Mouse (Mus musculus) cerebellum, adult 18-20 months (tissue): Measurements from ENCODE around the gene Hspb8.

Source experiments
- DNase-seq, 2 experiments: peaks; one replicate each; pipeline ENCODE4 v3.0.0; 2021

The Hspb8 gene

DNA sequence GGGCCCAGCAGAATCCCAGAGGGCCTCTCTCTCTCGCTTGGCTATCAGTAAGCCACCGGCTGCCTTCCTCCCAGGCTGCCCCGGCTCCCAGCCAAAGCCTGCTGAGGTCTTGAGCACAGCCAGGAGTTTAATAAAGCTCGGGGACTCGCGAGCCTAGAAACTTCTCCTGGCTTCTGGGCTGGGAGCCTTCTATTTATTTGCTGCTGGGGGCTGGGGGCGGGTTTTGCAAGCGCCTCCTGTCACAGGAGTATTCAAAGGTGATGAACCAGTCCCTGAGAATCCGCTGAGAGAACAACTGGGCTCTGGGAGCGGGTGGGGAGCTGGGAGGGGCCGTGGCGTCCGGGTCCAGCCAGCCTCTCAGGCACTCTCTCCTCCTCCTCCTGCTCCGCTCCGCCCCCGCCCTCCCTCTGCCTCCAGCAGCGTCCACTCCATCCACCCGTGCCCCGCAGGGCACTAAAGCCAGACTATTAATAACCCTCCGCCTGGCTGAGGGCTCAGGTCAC, at the start of gene Hspb8:
Hspb8 (minus strand) TSS at position 166 of the 503 bp plus-strand sequence.
- DNase-seq = peak; percentile 87 to 88

DNA sequence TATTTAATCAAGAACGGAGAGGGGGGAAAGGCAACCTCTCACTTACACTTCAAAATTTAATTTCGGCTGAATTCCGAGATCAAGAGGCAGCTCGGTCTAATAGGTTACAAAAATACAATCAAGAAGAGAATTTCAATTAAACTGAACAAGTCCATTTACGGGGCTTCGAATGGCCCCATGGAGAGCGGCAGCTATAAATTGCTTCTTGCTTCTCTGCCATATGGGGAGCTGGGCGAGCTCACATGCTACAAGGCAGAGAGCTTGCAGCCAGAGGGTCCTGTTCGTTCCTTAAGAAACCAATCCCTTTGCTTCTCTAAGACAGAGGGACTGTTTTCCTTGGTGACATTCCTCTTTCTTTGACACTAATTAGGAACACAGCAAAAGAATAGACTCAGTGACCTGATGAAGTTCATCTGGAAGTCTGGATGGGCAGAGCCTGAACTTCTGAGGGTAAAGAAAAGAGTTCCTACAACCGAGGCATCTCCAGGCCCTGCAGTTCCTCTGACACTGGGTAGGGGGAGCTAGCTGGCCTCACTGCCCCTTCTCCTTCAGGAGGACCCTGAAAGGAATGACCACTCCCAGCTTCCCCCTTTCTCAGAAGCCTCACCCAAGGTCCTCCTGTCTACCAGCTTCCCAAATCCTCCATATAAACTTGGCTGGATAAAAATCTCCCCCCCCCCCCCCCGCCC, 38.8 kb upstream of the Hspb8 start:
- DNase-seq = no peak

DNA sequence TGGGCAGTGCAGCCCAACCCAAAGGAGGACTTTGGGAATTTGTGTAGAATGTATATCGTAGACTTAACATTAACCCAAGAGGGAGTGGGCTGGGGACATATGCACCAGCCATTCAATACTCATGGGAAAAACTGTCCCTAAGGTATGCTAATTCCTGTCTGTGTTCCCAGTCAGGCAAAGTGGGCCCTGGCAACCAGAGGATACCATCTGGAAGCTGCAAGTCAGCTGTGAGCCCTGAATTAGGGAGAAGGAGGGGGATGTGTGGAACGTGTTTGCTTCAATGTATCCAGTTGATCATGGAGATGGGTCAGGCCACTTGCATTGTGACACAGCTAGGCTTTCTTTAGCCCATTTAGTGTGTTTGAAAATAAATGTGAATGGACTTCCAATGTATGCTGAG, 37.3 kb upstream of the Hspb8 start:
- no peak for DNase-seq

DNA sequence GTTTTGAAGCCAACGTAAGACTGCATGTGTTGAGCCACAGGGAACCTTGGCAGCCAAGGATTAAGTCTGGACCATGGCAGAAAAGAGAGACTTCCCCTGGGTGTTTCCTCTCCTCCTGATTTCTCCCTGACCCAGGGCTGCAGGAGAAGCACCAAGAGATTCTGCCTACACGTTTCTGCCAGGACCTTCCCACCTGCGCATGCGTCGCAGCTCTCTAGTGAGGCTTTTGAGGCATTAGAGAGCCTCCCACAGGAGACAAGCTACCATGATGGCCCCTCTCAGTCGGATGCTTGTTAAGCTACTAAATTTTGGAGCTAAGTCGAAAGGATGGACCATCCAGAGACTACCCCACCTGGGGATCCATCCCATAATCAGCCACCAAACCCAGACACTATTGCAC, 35.1 kb upstream of the Hspb8 start:
- DNase-seq = no peak

DNA sequence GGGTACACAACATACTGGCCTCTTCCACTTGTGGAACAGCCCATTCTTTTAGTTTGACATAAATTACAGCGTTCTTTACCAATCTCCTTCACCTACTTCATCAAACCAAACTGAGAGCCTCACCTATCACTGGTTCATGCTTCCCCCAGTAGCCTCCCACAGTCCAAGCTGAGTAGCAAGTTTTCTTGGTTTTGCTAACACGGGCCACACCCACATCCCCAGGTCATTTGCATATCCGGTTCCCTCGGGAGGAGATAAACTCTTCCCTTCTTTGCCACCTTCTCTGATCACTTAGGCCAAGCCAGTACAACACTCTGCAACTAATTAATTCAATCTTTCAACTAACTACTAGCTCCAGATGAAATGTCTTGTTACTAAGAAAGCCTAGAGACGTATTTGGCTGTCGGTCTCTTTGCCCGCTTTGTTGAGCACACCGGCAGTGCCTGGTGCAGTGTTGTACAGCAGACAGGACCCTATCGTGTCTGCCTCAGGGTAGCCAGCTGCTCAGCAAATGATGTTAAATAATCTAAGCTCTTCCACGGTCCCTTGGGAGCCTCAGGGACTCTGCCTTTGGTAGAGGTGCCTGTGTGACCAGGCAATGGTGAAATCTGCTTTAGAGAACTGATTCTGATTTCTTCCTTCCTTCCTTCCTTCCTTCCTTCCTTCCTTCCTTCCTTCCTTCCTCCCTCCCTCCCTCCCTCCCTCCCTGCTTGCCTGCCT, 34.3 kb upstream of the Hspb8 start:
- no peak for DNase-seq

DNA sequence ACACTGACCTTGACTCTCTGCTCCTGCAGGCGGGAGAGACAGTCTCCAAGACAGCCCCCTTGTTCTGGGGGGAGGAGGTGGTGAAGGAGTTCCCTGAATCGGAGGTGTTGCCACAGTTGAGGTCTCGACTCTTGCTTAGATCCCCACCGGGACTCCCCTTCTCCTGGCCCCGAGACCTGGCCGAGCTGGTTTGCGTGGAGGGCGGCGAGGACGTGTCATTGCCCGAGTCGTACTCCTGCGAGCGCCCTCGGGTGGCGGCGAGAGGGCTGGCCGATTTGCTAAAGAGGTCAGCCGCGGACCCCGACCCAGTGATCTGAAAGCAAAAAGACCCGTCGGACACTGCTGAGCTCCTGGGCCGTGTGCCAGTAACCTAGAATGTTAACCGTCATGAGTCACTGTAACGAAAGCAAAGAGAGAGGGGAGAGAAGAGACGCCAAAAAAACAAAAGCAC, 30.8 kb upstream of the Hspb8 start:
- DNase-seq = peak; percentile 53 to 59

DNA sequence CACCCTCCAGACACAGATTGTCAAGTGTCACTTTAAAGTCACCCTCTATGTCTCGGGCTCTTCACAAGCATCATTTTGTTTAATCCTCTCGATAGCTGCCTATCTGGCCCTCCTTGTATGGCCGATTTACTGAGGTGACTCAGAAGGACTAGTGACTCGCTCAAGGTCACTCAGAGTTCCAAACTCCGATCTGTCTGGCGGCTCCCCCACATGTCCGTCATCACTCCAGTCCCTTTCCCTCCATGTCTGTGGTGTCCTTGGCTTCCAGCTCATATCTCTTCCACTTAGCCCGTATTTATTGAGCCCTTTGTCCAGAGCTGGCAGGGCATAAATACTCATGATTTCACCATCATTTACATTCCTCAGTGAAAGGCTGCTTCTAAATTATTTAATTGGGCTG, 28.2 kb upstream of the Hspb8 start:
- no peak for DNase-seq

DNA sequence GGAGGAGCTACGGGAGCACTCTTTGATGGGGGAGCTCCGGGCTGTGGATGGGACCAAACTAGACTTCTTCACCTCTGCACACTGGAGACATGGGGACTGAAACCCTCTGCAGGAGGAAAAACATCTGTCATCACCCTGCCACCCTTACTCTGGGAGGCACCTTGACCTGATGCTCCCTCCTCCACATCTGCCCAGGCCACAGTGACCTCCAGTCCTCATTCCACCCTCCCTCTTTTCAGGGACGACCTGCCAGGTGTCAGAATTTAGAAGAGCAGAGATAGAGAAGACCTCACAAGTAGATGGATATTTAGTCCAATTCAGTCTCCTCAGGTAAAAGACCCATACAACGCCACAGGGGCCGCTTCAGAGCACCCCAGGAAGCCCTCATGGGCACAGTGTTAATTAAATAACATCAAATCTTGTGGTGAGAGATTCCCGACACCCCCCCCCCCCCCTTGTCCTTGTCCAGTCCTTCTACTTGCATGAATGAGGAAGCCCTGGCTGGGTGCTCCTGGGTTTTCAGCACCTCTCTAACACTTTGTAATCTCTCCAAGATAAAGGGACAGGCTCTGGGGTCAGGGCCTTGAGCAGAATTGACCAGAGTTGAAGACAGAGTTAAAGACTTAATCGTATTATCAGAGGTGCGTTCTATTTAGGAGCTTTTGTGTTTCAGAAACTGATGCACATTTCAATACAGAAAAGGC, 27.0 kb upstream of the Hspb8 start:
- no peak for DNase-seq

DNA sequence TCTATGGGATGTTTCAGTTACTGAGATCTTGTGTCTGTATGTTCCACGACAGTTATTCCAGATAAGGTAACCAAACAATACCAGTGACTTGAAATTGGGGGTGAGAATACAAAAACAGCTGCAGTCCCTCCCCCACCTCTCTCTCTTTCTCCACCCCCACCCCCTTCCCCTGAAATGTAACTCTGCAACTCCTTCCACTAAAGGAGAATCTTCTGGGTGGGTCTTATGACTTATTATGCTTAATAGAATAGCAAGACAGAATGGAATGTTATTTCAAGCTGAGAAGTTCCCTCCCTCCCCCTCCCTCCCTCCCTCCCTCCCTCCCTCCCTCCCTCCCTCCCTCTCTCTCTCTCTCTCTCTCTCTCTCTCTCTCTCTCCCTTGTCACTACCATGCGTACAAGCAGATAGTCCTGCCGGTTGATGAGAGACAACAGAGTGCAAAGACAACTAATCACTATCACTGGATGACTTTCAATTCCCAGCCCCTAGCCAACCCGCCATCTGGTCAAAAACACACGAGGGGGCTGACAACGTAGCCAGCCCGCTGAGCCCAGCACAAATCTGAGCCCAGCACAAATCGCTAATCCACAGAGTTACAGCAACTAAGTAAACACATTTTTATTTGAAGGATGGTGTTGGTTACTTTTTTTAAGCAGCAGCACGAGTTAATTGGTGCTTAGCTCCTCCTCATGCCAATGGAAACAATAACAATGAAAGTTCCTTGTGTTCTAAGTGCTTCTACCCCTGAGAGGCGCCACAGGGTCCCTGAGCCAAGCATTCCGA, 25.9 kb upstream of the Hspb8 start:
- DNase-seq = peak; percentile 25 to 27

DNA sequence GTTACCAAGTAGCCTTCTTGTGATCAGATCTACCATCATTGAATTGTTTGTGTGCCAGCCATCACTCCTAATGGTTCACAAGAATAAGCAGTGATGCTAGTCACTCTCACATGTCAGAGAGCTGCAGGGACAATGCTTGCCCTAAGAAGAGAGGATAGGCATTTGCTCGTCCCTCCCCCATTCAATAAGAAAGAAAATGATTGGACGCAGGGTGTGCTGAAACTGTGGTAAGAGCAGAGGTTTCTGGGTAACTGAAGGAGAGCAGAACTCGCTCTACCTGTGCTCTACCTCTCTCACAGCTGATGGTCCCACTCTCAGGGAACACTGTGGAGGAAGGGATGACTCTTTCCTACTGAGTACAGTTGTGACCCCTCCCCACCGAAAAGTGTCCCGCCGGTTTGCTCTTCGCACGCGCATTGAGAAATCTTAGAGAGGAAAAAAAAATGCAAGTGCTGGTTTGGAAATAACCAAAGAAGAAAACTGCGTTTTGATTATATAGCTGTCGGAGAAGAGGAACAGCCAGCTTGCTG, 25.2 kb upstream of the Hspb8 start:
- DNase-seq = no peak

DNA sequence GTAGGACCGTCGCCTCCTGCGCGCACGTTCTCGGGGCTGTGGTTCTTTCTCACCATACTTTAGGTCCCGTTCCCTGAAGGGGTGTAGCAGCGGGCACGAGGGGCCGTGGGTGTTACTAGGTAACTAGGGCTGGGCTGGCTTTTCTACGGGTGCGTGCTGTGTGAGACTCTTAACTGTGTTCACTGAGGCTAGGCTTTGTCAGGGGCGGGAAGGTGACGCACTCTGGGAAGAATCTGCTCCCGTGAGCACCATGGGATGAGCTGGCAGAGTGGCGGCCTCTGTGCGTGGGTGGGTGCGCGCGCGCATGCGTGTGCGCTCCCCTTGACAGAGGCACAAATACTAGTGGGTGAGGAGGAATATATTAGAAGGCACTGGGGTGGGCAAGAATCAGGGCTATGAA, 23.9 kb upstream of the Hspb8 start:
- no peak for DNase-seq

DNA sequence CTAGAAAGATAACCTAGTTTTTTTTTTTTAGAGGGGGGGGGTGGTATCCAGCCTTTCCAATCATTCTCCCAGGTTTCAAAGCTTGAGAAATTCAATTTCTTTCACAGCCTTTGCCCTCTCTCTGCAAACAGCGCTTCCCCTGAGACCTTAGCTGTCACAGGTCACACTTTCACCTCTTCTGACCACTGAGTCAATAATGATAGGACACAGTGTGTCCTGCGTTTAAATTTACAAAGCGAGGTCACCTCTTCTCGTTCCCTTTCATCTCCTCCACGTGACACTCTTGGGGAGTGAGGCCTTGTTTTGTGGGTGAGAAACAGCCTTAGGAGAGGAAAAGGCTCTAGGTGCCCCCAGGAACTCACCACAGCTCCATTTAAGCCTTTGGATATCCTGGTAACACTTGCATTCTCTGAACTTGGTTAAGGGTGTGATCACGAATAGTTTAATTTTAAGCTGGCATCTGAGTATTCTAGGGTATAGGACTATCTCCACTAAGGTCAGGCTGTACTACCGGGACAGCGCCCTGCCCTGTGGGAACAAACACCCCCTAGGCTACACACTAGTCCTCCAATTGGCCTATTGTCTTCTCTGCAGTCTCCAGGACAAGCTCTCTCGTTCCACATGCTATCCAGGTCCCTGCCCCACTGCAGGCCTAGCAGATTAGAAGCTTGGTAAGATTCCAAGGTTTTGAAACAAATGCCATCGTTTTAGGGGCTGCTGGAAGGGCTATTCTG, 23.1 kb upstream of the Hspb8 start:
- DNase-seq = no peak

DNA sequence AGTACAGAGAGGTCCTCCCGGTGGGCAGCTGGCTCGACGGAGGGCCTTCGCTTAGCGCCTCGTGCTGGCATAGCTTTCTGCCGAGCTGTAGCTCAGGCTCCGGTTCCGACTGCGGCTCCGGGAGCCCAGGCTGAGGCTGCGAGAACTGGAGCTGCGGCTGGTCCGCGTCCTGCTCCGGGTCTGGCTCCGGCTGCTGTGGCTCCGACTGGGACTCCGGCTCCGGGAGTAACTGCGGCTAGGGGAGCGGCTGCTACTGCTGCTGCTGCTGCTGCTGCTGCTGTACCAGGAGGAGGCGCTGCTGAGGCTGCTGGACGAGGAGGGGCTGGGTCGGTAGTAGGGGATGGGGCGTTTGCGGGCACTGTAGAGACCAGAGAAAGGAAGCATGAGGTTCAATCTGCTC, 21.9 kb upstream of the Hspb8 start:
- DNase-seq = peak; percentile 46 to 47

DNA sequence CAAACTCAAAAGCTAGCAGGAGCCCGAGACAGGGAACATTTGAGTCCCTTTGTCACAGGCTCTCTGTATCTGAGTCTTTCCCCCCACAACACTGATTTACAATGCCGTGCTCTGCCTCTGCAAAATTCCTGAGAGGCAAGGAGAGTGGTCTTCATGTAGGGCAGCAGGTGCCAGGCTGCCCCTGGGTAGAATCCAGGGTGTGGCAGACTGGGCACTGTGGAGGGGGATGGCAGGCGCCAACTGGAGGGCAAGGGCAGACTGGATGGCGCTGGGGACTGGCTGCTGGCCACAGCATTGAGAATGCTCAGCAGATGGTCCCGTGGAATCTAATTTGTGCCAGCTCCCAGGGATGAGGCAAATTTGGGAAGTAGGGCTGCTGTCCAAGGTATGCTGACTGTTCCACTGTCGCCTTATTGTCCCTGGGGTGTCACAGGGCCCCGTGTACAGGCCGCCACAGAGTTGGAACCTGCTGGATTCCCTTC, 20.8 kb upstream of the Hspb8 start:
- peak; percentile 94 to 96 for DNase-seq

DNA sequence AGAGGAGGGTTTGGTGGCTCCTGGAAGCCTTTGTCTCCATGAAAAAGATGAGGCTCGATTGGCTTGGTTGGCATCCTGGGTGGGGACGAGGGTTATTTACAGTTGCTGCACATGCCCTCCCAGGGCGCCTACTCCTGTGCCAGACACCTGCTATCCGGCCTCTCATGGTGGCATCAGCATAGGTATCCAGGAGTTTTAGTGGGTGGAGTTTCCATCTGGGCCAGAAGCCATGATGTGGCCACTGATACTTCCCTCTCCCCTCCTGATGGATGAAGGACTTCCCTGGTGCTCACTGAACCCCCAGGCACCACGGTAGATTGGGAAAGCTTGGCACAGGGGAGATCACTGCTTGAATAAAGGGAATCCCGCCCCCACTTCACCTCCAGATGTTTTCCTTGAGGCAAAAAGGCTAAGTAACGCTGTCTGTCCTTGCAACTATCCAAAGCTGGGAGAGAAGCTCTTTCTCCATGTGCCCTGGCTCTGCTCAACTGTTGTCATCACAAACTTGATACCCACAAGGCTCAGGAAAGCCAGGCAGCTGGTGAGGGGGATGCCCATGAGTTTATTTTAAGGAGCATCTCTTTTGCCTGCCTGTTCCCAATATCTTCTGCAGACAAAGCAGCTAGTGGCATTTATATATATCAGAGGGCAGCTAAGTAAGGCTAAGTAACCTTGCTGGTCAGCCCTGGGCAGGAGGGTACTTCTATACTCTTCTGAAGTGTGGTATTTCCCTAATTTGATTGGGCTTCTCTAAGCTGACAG, 20.2 kb upstream of the Hspb8 start:
- peak in 1 of 2 experiments; percentile 36 for DNase-seq

DNA sequence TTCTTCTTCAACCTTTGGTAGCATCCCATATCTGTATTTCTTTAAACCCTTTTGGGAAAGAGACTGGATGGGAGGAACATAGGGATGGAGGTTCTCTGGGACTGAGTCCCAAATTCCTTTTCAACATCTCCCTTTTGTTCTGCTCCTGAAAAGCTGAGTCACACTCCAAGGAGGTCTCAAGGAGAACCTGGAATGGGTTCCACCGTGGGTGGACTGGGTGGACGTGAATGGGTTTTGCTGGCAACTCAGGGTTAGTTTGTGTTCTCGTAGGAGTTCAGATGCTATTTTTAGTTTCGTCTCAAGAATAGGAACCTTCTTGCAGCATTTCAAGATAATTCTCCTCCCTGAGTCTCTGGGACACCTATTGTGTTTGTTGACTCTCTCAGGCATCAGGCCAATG, 17.6 kb upstream of the Hspb8 start:
- no peak for DNase-seq

DNA sequence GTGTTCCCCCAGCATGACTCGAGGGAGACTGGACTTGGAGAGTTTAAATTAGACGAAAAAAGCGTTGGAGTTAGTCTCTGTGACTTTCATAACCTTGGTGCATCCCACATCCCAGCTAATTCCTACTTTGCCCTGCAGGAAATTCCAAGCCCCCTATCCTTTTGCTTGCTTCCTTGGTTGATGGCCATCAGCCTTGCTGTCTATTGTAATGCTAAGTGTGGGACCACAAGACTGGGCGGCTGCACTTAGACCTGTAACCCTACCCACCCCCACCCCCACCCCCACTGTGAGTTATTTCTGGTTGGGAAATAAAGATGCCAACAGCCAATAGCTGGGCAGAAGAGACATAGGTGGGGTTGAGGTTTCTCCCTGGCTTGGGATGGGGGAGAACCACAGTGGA, 15.7 kb upstream of the Hspb8 start:
- no peak for DNase-seq

DNA sequence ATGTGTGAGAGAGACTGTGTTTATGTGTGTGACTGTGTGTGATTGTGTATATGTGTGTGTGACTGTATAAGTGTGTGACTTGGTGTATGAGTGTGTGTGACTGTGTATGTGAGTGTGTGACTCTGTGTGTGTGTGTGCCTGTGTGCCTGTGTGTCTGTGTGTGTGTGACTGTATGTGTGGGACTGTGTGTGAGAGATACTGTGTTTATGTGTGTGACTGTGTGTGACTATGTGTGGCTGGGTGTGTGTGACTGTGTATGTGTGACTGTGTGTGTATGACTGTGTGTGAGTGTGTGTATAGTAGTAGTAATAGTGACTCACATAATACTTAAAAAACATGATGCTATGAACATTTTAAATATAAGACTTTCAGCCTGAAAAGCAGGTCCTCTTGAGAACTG, 13.5 kb upstream of the Hspb8 start:
- no peak for DNase-seq

DNA sequence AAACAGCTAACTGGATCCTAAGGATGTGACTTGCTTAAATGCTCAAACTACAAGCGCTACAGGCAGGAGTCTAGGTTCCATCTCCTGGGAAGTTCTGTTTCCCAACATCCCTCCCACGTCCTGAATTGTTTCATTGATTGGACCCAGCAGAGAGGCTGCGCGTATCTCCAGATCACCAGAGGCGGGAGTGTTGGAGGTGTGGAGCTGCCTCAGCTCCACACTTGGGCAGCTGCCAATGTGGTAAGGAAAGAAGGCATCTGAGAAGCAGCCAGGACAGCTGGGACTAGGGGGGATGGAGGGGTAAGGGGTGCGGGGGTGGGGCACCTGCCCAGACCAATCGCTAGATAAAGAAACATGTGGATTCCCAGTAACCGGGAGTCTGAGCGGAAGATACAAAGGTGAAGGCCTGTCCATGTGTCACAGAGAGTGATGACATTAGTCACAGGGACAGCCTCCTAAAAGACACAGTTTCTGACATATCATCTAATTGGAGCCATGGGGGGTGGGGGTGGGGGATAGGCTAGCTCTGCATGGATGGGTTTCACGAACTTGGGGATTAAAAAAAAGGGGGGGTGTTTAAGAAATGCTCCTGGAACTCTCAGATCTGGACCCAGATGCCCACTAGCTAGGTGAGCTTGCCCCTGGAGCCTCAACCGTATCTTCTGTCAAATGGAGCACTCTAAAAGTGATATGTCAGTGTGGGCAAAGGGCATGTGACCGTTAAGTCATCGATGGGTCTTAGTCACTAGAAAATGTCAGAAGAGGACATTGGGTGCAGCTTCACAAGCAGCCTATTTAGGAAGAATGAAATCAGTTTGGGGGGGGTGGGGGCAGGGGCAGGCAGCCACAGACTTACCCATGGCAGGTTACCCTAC, 12.5 kb upstream of the Hspb8 start:
- DNase-seq = no peak

DNA sequence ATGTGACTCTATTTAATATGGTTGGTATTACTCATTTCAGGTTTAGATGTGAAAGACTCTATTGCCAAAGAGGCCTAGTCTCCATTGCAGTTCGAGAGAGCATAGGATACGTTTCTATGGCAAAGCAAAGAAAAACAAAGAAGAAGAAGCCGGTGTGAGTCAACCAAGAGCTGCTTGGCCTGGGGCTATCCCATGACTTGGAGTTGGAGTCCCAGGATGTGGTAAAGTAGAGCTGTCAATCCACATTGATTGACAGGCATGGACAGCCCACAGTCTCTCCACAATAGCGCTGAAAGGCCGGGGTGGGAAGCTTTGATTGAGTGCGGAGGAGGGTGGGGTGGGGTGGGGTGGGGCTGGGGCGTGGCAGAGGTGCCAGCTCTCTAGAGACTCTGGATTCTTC, 10.2 kb upstream of the Hspb8 start:
- DNase-seq = no peak
